23 mouse cellular contexts compared by ENCODE assay signal in the genomic region with DNA sequence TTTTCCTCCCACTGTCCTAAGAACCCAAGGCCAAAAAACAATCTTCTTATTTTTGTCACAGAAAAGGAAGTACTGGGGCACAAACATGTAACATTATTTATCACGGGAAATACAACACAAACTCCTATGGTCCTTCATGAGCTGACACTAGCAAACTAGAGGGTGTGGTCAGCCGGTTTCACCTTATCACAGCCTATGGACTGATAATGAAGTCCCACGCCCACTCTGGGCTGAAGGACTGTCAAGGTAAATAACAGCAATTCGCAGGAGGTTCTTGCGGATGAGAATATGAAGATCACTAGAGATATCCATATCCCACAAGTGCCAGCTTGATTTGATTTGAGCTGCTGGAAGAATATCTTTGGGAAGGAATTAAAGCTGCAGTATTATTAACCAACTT.
DNase-seq lines count a peak whose midpoint lies in the region; ATAC-seq and TF ChIP-seq lines count a peak whose summit lies in the region.
"Had no signal": no experiment of that assay in that cellular context is flagged by ENCODE, and none has a peak within 500 bp of the region (broad histone marks: within the 10 kb centered on the region; RNA-seq: fewer than 3 reads in every experiment).

No protein-coding gene starts in this region.

- TF ChIP-seq RAD21 in MEL (IDR thresholded peaks at IDR 0.05; ENCODE audit: low read depth, low read length), result no peak

- WGBS in forebrain, embryonic 15.5 days, result 85% methylated on average over 5 of the region's 5 CpGs
- 90% methylated on average over 5 of the region's 5 CpGs for WGBS in forebrain, embryonic 10.5 days
- 81% methylated on average over 5 of the region's 5 CpGs for WGBS in midbrain, embryonic 16.5 days

- H3K4me1 ChIP-seq in forebrain, embryonic 15.5 days, result peaks cover 43% of the 10 kb centered on the region
- peaks cover 35% of the 10 kb centered on the region for H3K4me1 ChIP-seq in forebrain, embryonic 10.5 days
- H3K4me1 ChIP-seq in MEL (ENCODE audit: control insufficient read depth in 1 of 2, insufficient read depth in 2 of 2, low read length in 2 of 2), result peaks cover 5 to 16% of the 10 kb centered on the region in 2 experiments
- H3K4me1 ChIP-seq in midbrain, embryonic 16.5 days (ENCODE audit: control insufficient read depth, insufficient read depth, low read length), result peaks cover 33% of the 10 kb centered on the region

- no peak overlapping the region for H3K4me3 ChIP-seq in forebrain, embryonic 15.5 days
- H3K4me3 ChIP-seq in forebrain, embryonic 10.5 days, result no peak overlapping the region
- H3K4me3 ChIP-seq in left cerebral cortex, adult 2 months, result no peak overlapping the region
- no peak overlapping the region for H3K4me3 ChIP-seq in MEL (ENCODE audit: control insufficient read depth in 1 of 2, insufficient read depth in 1 of 2, low read depth in 2 of 2, low read length in 2 of 2)
- H3K4me3 ChIP-seq in midbrain, embryonic 16.5 days (ENCODE audit: low read depth, low read length), result no peak overlapping the region
- H3K4me3 ChIP-seq: embryonic facial prominence, embryonic 13.5 days; erythroblast, embryonic 14.5 days; heart, embryonic 12.5 days; hindbrain, embryonic 15.5 days; lung, embryonic 15.5 days had no signal

- H3K79me2 ChIP-seq in MEL (ENCODE audit: control insufficient read depth, insufficient read depth, low read length, poor library complexity), result no peaks in the 10 kb centered on the region

- H3K4me2 ChIP-seq in forebrain, embryonic 15.5 days (replicated peaks), result no peak overlapping the region
- no peak overlapping the region for H3K4me2 ChIP-seq in midbrain, embryonic 16.5 days (ENCODE audit: low read length)
- H3K4me2 ChIP-seq: heart, embryonic 12.5 days; lung, embryonic 15.5 days had no signal

- 0 out of 2 replicates have a peak overlapping the region, but pooled peaks have one; percentile 46 for H3K27ac ChIP-seq in forebrain, embryonic 15.5 days (replicated peaks)
- no peak overlapping the region for H3K27ac ChIP-seq in forebrain, embryonic 10.5 days
- H3K27ac ChIP-seq in left cerebral cortex, adult 2 months, result peak overlapping the region; percentile 78; the same call in 1 of the 2 replicates
- H3K27ac ChIP-seq in MEL (ENCODE audit: control insufficient read depth, low read depth, low read length), result no peak overlapping the region
- H3K27ac ChIP-seq in midbrain, embryonic 16.5 days (ENCODE audit: low read length), result peak overlapping the region; percentile 64
- H3K27ac ChIP-seq: embryonic facial prominence, embryonic 13.5 days; liver, embryonic 14.5 days; lung, embryonic 15.5 days had no signal

- no peak overlapping the region for H3K9ac ChIP-seq in forebrain, embryonic 15.5 days (replicated peaks)
- H3K9ac ChIP-seq in MEL (ENCODE audit: control insufficient read depth, low read depth, low read length, poor library complexity, severe bottlenecking), result no peak overlapping the region
- no peak overlapping the region for H3K9ac ChIP-seq in midbrain, embryonic 16.5 days (ENCODE audit: low read depth, low read length)
- H3K9ac ChIP-seq: embryonic facial prominence, embryonic 13.5 days; heart, embryonic 12.5 days; hindbrain, embryonic 15.5 days; liver, embryonic 14.5 days; lung, embryonic 15.5 days had no signal

- TF ChIP-seq POLR2A in MEL (IDR thresholded peaks at IDR 0.05; ENCODE audit: control insufficient read depth in 1 of 2, insufficient read depth in 1 of 2, low read depth in 1 of 2, low read length in 2 of 2, poor library complexity in 1 of 2), result no peak

- TF ChIP-seq CTCF in left cerebral cortex, adult 2 months (IDR thresholded peaks at IDR 0.05), result no peak
- TF ChIP-seq CTCF in MEL (IDR thresholded peaks at IDR 0.05 in 2 of 3, conservative IDR thresholded peaks at IDR 0.05 in 1 of 3; ENCODE audit: control insufficient read depth in 1 of 3, insufficient read depth in 1 of 3, low read depth in 2 of 3, low read length in 3 of 3, poor library complexity in 1 of 3, severe bottlenecking in 1 of 3), result no peak

- TF ChIP-seq EP300 in MEL (IDR thresholded peaks at IDR 0.05; ENCODE audit: low read depth in 1 of 2, low read length in 2 of 2), result peak; percentile 34 to 56; a peak in 3 of 4 replicates

- H3K27me3 ChIP-seq in forebrain, embryonic 15.5 days, result no peaks in the 10 kb centered on the region
- H3K27me3 ChIP-seq in forebrain, embryonic 10.5 days (ENCODE audit: poor library complexity, severe bottlenecking), result peaks cover 71% of the 10 kb centered on the region
- H3K27me3 ChIP-seq in MEL (ENCODE audit: control insufficient read depth in 1 of 2, insufficient read depth in 2 of 2, low read length in 2 of 2), result no peaks in the 10 kb centered on the region
- H3K27me3 ChIP-seq in midbrain, embryonic 16.5 days (ENCODE audit: control insufficient read depth, insufficient read depth, low read depth, low read length), result no peaks in the 10 kb centered on the region
- H3K27me3 ChIP-seq: embryonic facial prominence, embryonic 13.5 days; heart, embryonic 12.5 days; hindbrain, embryonic 15.5 days; lung, embryonic 15.5 days had no signal

- intact Hi-C loops in left cerebral cortex, adult 2 months (cut with DNase I), result loop anchor here (5.0 kb wide), 1 partner anchor 204 kb away; no protein-coding TSS in a partner anchor
- intact Hi-C loops in left cerebral cortex, postnatal 4 days (cut with DNase I), result no loop called here

- ATAC-seq in forebrain, embryonic 15.5 days (replicated peaks), result no peak
- no peak for ATAC-seq in midbrain, embryonic 16.5 days
- ATAC-seq: intestine, embryonic 16.5 days had no signal

- 0 out of 2 replicates have a peak, but pooled peaks cover 9% of the 10 kb centered on the region for H3K9me3 ChIP-seq in forebrain, embryonic 15.5 days
- peaks cover 14% of the 10 kb centered on the region for H3K9me3 ChIP-seq in forebrain, embryonic 10.5 days
- no peaks in the 10 kb centered on the region for H3K9me3 ChIP-seq in MEL (replicated peaks; ENCODE audit: insufficient read depth, low read length)
- 0 out of 2 replicates have a peak, but pooled peaks cover 5% of the 10 kb centered on the region for H3K9me3 ChIP-seq in midbrain, embryonic 16.5 days (replicated peaks; ENCODE audit: control insufficient read depth, low read length, poor library complexity, severe bottlenecking)
- H3K9me3 ChIP-seq: hindbrain, embryonic 15.5 days; lung, embryonic 15.5 days had no signal

- no peaks in the 10 kb centered on the region for H3K36me3 ChIP-seq in forebrain, embryonic 15.5 days
- peaks cover 3% of the 10 kb centered on the region; the same call in 1 of the 2 replicates for H3K36me3 ChIP-seq in forebrain, embryonic 10.5 days (replicated peaks)
- peaks cover 0 to 13% of the 10 kb centered on the region in 2 experiments; a peak in 2 of 4 replicates for H3K36me3 ChIP-seq in MEL (ENCODE audit: control insufficient read depth in 1 of 2, insufficient read depth in 2 of 2, low read length in 2 of 2)
- no peaks in the 10 kb centered on the region for H3K36me3 ChIP-seq in midbrain, embryonic 16.5 days (ENCODE audit: control insufficient read depth, insufficient read depth, low read length)
- H3K36me3 ChIP-seq: embryonic facial prominence, embryonic 13.5 days; heart, embryonic 12.5 days; lung, embryonic 15.5 days had no signal

- no peak for DNase-seq in forebrain, embryonic 10.5 days (ENCODE audit: extremely low spot score, low spot score)
- DNase-seq in left cerebral cortex, adult 2 months (ENCODE audit: extremely low spot score in 1 of 2, low spot score in 2 of 2), result no peak
- DNase-seq in left cerebral cortex, postnatal 4 days, result no peak
- DNase-seq in MEL (ENCODE audit: low read depth, low spot score), result peak; percentile 32
- DNase-seq in urinary bladder, postnatal 4 days (ENCODE audit: low spot score in 2 of 2), result no peak
- DNase-seq: adrenal gland, postnatal 14 days; cerebellum, adult 8-10 months; cerebellum, postnatal 36 days; embryo, embryonic 11 days; gastrocnemius, postnatal 10 days; heart, postnatal 10 days; kidney, postnatal 25 days; lung, postnatal 4 days; thymus, postnatal 14 days had no signal

TF ChIP-seq in MEL, 35 proteins besides CTCF, POLR2A, EP300 and RAD21:
- TF ChIP-seq MXI1 (IDR thresholded peaks at IDR 0.05; ENCODE audit: low read depth, low read length) (no peak), RCOR1 (IDR thresholded peaks at IDR 0.05; ENCODE audit: low read depth, low read length) (0 out of 2 replicates have a peak, but pooled peaks have one; percentile 9), GATA1 (IDR thresholded peaks at IDR 0.05; ENCODE audit: low read depth, low read length) (peak; percentile 88), MYC (IDR thresholded peaks at IDR 0.05; ENCODE audit: low read depth, low read length) (no peak), ETS1 (IDR thresholded peaks at IDR 0.05; ENCODE audit: low read depth, low read length) (0 out of 2 replicates have a peak, but pooled peaks have one; percentile 14)

Comparison
In these comparisons a context has a peak if more than half of its experiments do, and no peak if none do; other contexts are left out.
1. H3K27ac ChIP-seq: peak in forebrain, embryonic 15.5 days (single experiment), left cerebral cortex, adult 2 months (single experiment) and midbrain, embryonic 16.5 days (single experiment); none in forebrain, embryonic 10.5 days (single experiment) and MEL (single experiment).